Mouse (Mus musculus) CH12.LX (cell line): ENCODE results near the gene Gm5105.

Experiments used
- CTCF ChIP-seq, 2 experiments: IDR thresholded peaks in 1 of 2; conservative IDR thresholded peaks in 1 of 2; 2 replicates each; pipeline ENCODE4 v1.5.1; 2011 to 2012; ENCODE audit warnings: low read depth in 2 of 2, low read length in 2 of 2, improper control_type of control experiment in 1 of 2, inconsistent platforms in 1 of 2, mild to moderate bottlenecking in 1 of 2, moderate library complexity in 1 of 2
- NRF1 ChIP-seq: IDR thresholded peaks from 2 replicates; pipeline ENCODE4 v1.6.1; 2014; ENCODE audit warnings: low read depth, mild to moderate bottlenecking, inconsistent platforms, low read length, improper control_type of control experiment, moderate library complexity
- PAX5 ChIP-seq: IDR thresholded peaks from 2 replicates; pipeline ENCODE4 v1.6.1; 2012; ENCODE audit warnings: low read length, inconsistent platforms, mixed read lengths
- POLR2AphosphoS2 ChIP-seq: IDR thresholded peaks from 2 replicates; pipeline ENCODE4 v1.6.1; 2011; ENCODE audit warnings: low read depth, low read length, improper control_type of control experiment
- ZNF384 ChIP-seq: IDR thresholded peaks from 2 replicates; pipeline ENCODE4 v1.6.1; 2012; ENCODE audit warnings: low read depth, low read length, improper control_type of control experiment, inconsistent platforms

DNA sequence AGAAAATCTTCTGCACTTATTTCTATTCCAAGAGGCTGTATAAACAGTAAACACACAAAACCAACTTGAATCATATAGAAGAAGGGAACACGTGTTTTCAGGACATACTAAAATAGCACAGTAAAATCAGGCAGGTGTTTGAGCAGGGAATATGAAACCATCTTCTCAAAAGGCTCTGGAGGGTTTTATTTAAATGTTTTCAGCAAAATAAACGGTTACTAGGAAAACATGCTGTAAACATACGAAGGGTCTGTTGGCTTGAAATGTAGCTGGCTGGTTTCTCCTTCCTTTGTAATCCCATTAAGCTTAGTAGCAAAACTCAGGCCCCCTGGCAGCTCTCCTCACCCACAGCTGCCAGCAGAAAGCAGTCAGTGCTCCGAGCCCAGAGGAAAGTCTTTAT lies 9.0 kb downstream of the Gm5105 start:
- TF ChIP-seq PAX5 = no peak
- no peak for TF ChIP-seq NRF1
- TF ChIP-seq CTCF (conservative IDR thresholded peaks at IDR 0.05 in 1 of 2, IDR thresholded peaks at IDR 0.05 in 1 of 2; ENCODE audit: low read depth in 2 of 2, low read length in 2 of 2) = no peak
- TF ChIP-seq POLR2AphosphoS2 = no peak
- no peak for TF ChIP-seq ZNF384
